Mouse (Mus musculus) embryonic facial prominence, embryonic 10.5 days (tissue): ENCODE results near the gene Ddx1. TPM values are rescaled to one million over a fixed set of nuclear protein-coding genes. Genes with fewer than 3 reads are reported as not detected.

Experiments used
- DNase-seq: peaks from one replicate; pipeline ENCODE4 v3.0.0-alpha.2; 2017; ENCODE audit warnings: low spot score
- H3K27ac ChIP-seq: fragments of 300-500 bp; sonication (generic); replicated peaks from 2 replicates; pipeline ENCODE4 v1.5.1; 2016; ENCODE audit warnings: mild to moderate bottlenecking
- H3K27me3 ChIP-seq: fragments of 300-500 bp; sonication (generic); replicated peaks from 2 replicates; pipeline ENCODE4 v1.6.1; 2016; ENCODE audit warnings: low read depth, mild to moderate bottlenecking; ENCODE audit not compliant: poor library complexity, severe bottlenecking
- H3K36me3 ChIP-seq: fragments of 300-500 bp; sonication (generic); replicated peaks from 2 replicates; pipeline ENCODE4 v1.6.1; 2016; ENCODE audit warnings: mild to moderate bottlenecking, moderate library complexity
- H3K4me1 ChIP-seq: fragments of 300-500 bp; sonication (generic); 2 replicates; pipeline ENCODE4 v1.6.1; 2016
- H3K4me3 ChIP-seq: fragments of 300-500 bp; sonication (generic); 2 replicates; pipeline ENCODE4 v1.5.1; 2016; ENCODE audit warnings: mild to moderate bottlenecking, moderate library complexity
- H3K9me3 ChIP-seq: fragments of 300-500 bp; sonication (generic); 2 replicates; pipeline ENCODE4 v1.6.1; 2016; ENCODE audit warnings: mild to moderate bottlenecking
- WGBS: fragments of 180-500 bp; shearing (Covaris S2); methylation state at CpG from one replicate; pipeline ENCODE4 v1.1.7; 2016; 5-methylcytosine and 5-hydroxymethylcytosine counted together
- polyA plus RNA-seq: library from polyadenylated mRNA; unstranded; fragments of >200 nt; fragmentation: Nextera tagmentation; extraction: Ambion mirVana; gene quantifications from 2 replicates; pipeline ENCODE4 v1.2.1, GENCODE M21; 2016

The Ddx1 gene
- polyA plus RNA-seq, 1 experiment from 2014 or later: 199 TPM

GRCm38 (mm10) chr12:13176136-13176535 is 72.9 kb downstream of the Ddx1 start:
- Histone ChIP-seq H3K36me3 (no peaks in the 10 kb centered on the region), H3K4me3 (no peak overlapping the region), H3K4me1 (peaks cover 51% of the 10 kb centered on the region), H3K27me3 (no peaks in the 10 kb centered on the region), H3K27ac (peak overlapping the region; percentile 71), H3K9me3 (no peaks in the 10 kb centered on the region)
- 38% methylated on average over 2 of the region's 2 CpGs for WGBS
- DNase-seq: peak; percentile 49

- H3K27me3 ChIP-seq: no peaks in the 10 kb centered on the region
- WGBS: 67% methylated on average over 6 of the region's 6 CpGs
- no peak overlapping the region for H3K27ac ChIP-seq
Measured at GRCm38 (mm10) chr12:13174022-13174421, 75.0 kb downstream of the Ddx1 start.

GRCm38 (mm10) chr12:13168073-13168472 is 80.9 kb downstream of the Ddx1 start:
- H3K36me3 ChIP-seq: no peaks in the 10 kb centered on the region
- 88% methylated on average over 1 of the region's 1 CpGs for whole genome bisulfite sequencing
- no peak overlapping the region for H3K27ac ChIP-seq
- H3K27me3 ChIP-seq: no peaks in the 10 kb centered on the region
- no peak for DNase-seq
- no peaks in the 10 kb centered on the region for H3K4me1 ChIP-seq
- no peak overlapping the region for H3K4me3 ChIP-seq
- no peaks in the 10 kb centered on the region for H3K9me3 ChIP-seq

More at GRCm38 (mm10) chr12:13174022-13174421, 75.0 kb downstream of the Ddx1 start:
- no peak for DNase-seq
- no peak overlapping the region for H3K4me3 ChIP-seq
- H3K36me3 ChIP-seq: no peaks in the 10 kb centered on the region
- peaks cover 39% of the 10 kb centered on the region for H3K4me1 ChIP-seq
- no peaks in the 10 kb centered on the region for H3K9me3 ChIP-seq

- WGBS: 88% methylated on average over 5 of the region's 5 CpGs
- Histone ChIP-seq H3K4me1 (no peaks in the 10 kb centered on the region), H3K9me3 (no peaks in the 10 kb centered on the region), H3K4me3 (no peak overlapping the region), H3K27ac (no peak overlapping the region), H3K36me3 (no peaks in the 10 kb centered on the region), H3K27me3 (no peaks in the 10 kb centered on the region)
- DNase-seq: no peak
Measured at GRCm38 (mm10) chr12:13167116-13167515, 81.9 kb downstream of the Ddx1 start.

Other genes starting within 250 kb of the Ddx1 start
- 16.2 and 17.2 TPM in 2 replicates for gene Nbas, start 19.9 kb upstream of the Ddx1 start, polyA plus RNA-seq